In the genomic region with DNA sequence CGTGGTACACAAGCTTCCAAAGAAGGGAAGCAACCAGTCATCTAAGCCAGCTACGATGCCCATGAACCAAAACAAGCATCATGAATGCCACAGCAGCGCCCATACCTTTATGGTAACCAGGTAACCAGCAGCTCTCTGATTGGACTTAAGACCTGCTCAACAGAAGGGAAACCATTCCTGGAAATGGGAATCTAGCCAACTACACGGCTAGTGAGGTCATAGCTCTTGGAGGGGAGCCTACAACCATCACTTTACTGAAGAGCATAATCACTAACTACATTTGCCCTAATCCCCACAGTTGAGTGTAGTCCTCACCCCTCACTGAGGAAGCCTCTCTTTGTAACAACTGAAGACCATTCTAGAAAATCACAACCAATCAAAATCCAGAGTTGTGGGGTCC, we compare ENCODE assay signal across 19 mouse cellular contexts.
"Had no signal": no experiment of that assay in that cellular context is flagged by ENCODE, and none has a peak within 500 bp of the region (broad histone marks: within the 10 kb centered on the region; RNA-seq: fewer than 3 reads in every experiment).

No protein-coding gene starts in this region.

- H3K4me2 ChIP-seq: lung, embryonic 14.5 days; midbrain, embryonic 12.5 days; neural tube, embryonic 13.5 days; neural tube, embryonic 15.5 days; stomach, embryonic 15.5 days had no signal

- H3K4me3 ChIP-seq: midbrain, embryonic 10.5 days; midbrain, embryonic 12.5 days; myocyte; neural tube, embryonic 13.5 days; neural tube, embryonic 15.5 days; stomach, embryonic 15.5 days had no signal

- H3K4me1 ChIP-seq: midbrain, embryonic 10.5 days; midbrain, embryonic 12.5 days; neural tube, embryonic 13.5 days; neural tube, embryonic 15.5 days; stomach, embryonic 15.5 days had no signal

- H3K9ac ChIP-seq: lung, embryonic 14.5 days; midbrain, embryonic 12.5 days; neural tube, embryonic 13.5 days; neural tube, embryonic 15.5 days; stomach, embryonic 15.5 days had no signal

- H3K27ac ChIP-seq: midbrain, embryonic 10.5 days; midbrain, embryonic 12.5 days; neural tube, embryonic 13.5 days; neural tube, embryonic 15.5 days; stomach, embryonic 15.5 days; stomach, postnatal 0 days had no signal

- H3K27me3 ChIP-seq: midbrain, embryonic 12.5 days; neural tube, embryonic 13.5 days; neural tube, embryonic 15.5 days; stomach, embryonic 15.5 days had no signal

- DNase-seq: lung, adult 18-20 months; lung, embryonic 14.5 days; lung, postnatal 10 days; lung, postnatal 4 days; midbrain, embryonic 14.5 days; retina, postnatal 1 day; right cerebral cortex, adult 18-20 months; right cerebral cortex, postnatal 25 days; thymus, adult 2 months; thymus, postnatal 25 days; thymus, postnatal 4 days had no signal

- H3K9me3 ChIP-seq: midbrain, embryonic 10.5 days; midbrain, embryonic 12.5 days; neural tube, embryonic 13.5 days; neural tube, embryonic 15.5 days; stomach, embryonic 15.5 days had no signal

- ATAC-seq: midbrain, embryonic 16.5 days had no signal

- H3K36me3 ChIP-seq: midbrain, embryonic 10.5 days; midbrain, embryonic 12.5 days; neural tube, embryonic 13.5 days; neural tube, embryonic 15.5 days had no signal
